Mouse (Mus musculus) myocyte (in vitro differentiated cells): ENCODE results near the gene Chil4.

ENCODE experiments used
- CEBPB ChIP-seq: IDR thresholded peaks from 2 replicates; pipeline ENCODE4 v1.6.1; 2011; ENCODE audit warnings: mild to moderate bottlenecking, moderate library complexity; ENCODE audit not compliant: poor library complexity, insufficient read depth, severe bottlenecking
- MAX ChIP-seq: IDR thresholded peaks from one replicate; pipeline ENCODE4 v1.6.1; 2011; ENCODE audit warnings: low read depth, mild to moderate bottlenecking, control low read depth
- MYOD1 ChIP-seq, 3 experiments: IDR thresholded peaks; one replicate each; pipeline ENCODE4 v1.6.1; 2011; ENCODE audit warnings: control low read depth in 2 of 3, low read depth in 2 of 3, mild to moderate bottlenecking in 2 of 3, moderate library complexity in 1 of 3; ENCODE audit not compliant: insufficient read length in 2 of 3, control insufficient read depth in 1 of 3
- MYOG ChIP-seq, 3 experiments: IDR thresholded peaks; one replicate each; pipeline ENCODE4 v1.6.1; 2011; ENCODE audit warnings: control low read depth in 2 of 3, low read depth in 2 of 3, mild to moderate bottlenecking in 2 of 3; ENCODE audit not compliant: insufficient read length in 2 of 3, control insufficient read depth in 1 of 3, insufficient read depth in 1 of 3
- POLR2A ChIP-seq: IDR thresholded peaks from one replicate; pipeline ENCODE4 v1.6.1; 2011; ENCODE audit warnings: low read depth, mild to moderate bottlenecking, control low read depth, moderate library complexity; ENCODE audit not compliant: insufficient read length
- POLR2AphosphoS2 ChIP-seq: IDR thresholded peaks from one replicate; pipeline ENCODE4 v1.6.1; 2011; ENCODE audit warnings: low read depth, control low read depth; ENCODE audit not compliant: insufficient read length
- TCF12 ChIP-seq: IDR thresholded peaks from one replicate; pipeline ENCODE4 v1.6.1; 2011; ENCODE audit warnings: mild to moderate bottlenecking, control low read depth; ENCODE audit not compliant: poor library complexity, insufficient read depth, severe bottlenecking
- USF1 ChIP-seq: IDR thresholded peaks from one replicate; pipeline ENCODE4 v1.6.1; 2011; ENCODE audit warnings: low read depth, mild to moderate bottlenecking, control low read depth, moderate library complexity

DNA sequence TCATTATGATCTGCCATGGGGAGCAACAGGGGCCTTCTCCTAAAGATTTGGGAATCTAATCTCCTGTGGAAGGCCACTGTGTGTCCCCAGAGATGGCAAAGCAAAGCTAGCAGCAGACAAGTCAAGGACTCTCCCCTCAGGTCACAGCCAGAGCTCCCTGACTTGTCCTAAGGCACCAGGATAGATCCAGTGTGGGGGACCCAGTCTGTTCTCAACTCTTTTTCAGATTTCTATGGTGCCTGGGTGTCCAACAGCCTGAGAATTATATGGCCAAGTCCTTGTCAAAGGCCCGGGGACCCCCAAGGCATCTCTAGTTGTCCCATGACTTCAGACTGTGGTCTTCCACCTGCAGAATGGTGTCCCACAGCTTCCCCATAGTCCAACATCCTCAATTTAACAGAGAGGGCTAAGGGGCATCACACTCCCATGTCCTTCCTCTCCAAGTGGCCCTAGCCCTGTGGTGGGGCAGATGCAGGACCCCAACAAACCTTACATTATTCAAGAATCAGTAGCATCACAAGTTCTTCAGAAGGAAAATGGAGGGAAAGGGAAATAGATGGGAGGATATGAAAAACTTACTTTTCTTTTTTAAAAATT lies 48.1 kb downstream of the Chil4 start:
- TF ChIP-seq USF1, result no peak
- TF ChIP-seq CEBPB, result no peak
- no peak for TF ChIP-seq TCF12
- TF ChIP-seq POLR2A, result no peak
- TF ChIP-seq MYOG (IDR thresholded peaks at IDR 0.05; ENCODE audit: control insufficient read depth in 1 of 3, insufficient read depth in 1 of 3, insufficient read length in 2 of 3, low read depth in 2 of 3), result no peak
- TF ChIP-seq POLR2AphosphoS2, result no peak
- TF ChIP-seq MYOD1 (IDR thresholded peaks at IDR 0.05; ENCODE audit: control insufficient read depth in 1 of 3, insufficient read length in 2 of 3, low read depth in 2 of 3), result no peak
- TF ChIP-seq MAX, result no peak
